Comparison of ENCODE assay signal across 24 mouse cellular contexts in genomic region chr3:129561853-129562252, GRCm38 (mm10). TPM values are rescaled to one million over a fixed set of nuclear protein-coding genes. Genes with fewer than 3 reads are reported as not detected.
A peak's percentile ranks its signal among the peaks of the same experiment; 100 is the strongest.
DNase-seq lines count a peak whose midpoint lies in the region; ATAC-seq and TF ChIP-seq lines count a peak whose summit lies in the region.
"Had no signal": no experiment of that assay in that cellular context is flagged by ENCODE, and none has a peak within 500 bp of the region (broad histone marks: within the 10 kb centered on the region; RNA-seq: fewer than 3 reads in every experiment).

No protein-coding gene starts in this region.

- H3K27me3 ChIP-seq in thymus, adult 2 months (ENCODE audit: control insufficient read depth, insufficient read depth, low read length): no peaks in the 10 kb centered on the region
- H3K27me3 ChIP-seq: forebrain, embryonic 13.5 days; heart, embryonic 12.5 days; heart, embryonic 15.5 days; hindbrain, embryonic 12.5 days; hindbrain, embryonic 15.5 days had no signal

- peaks cover 12% of the 10 kb centered on the region for H3K4me1 ChIP-seq in thymus, adult 2 months (replicated peaks; ENCODE audit: control insufficient read depth, insufficient read depth, low read length)
- H3K4me1 ChIP-seq: hindbrain, embryonic 12.5 days; hindbrain, embryonic 15.5 days had no signal

- DNase-seq in thymus, postnatal 14 days: peak; percentile 17
- no peak for DNase-seq in thymus, adult 2 months
- DNase-seq in induced T-regulatory cell, adult 2 months (ENCODE audit: low read depth): peak; percentile 68
- peak; percentile 21 to 30 for DNase-seq in natural killer cell, adult 2 months (ENCODE audit: low spot score in 2 of 2)
- no peak for DNase-seq in thymus, postnatal 4 days
- no peak for DNase-seq in urinary bladder, adult 18-20 months (ENCODE audit: low spot score in 2 of 2)
- DNase-seq: adrenal gland, postnatal 10 days; adrenal gland, postnatal 36 days; cerebellum, adult 18-20 months; cerebellum, adult 9-10 months; cerebellum, postnatal 14 days; gastrocnemius, postnatal 10 days; heart, adult 18-20 months; heart, postnatal 10 days; heart, postnatal 4 days had no signal

- no peak for TF ChIP-seq POLR2A in thymus, adult 2 months (IDR thresholded peaks at IDR 0.05; ENCODE audit: control insufficient read depth, extremely low read depth, insufficient read depth, low read length, poor library complexity)

- H3K27ac ChIP-seq in thymus, adult 2 months (ENCODE audit: control insufficient read depth, insufficient read depth, low read length): no peak overlapping the region
- H3K27ac ChIP-seq: forebrain, embryonic 10.5 days; forebrain, embryonic 13.5 days; heart, embryonic 15.5 days; hindbrain, embryonic 12.5 days; hindbrain, embryonic 15.5 days had no signal

- no peak overlapping the region for H3K4me3 ChIP-seq in thymus, adult 2 months (ENCODE audit: control insufficient read depth, insufficient read depth, low read length)
- H3K4me3 ChIP-seq: forebrain, embryonic 10.5 days; forebrain, embryonic 13.5 days; heart, embryonic 12.5 days; heart, embryonic 15.5 days; hindbrain, embryonic 12.5 days; hindbrain, embryonic 15.5 days had no signal

- peak; percentile 71 for ATAC-seq in CD4-positive, CD25-positive, alpha-beta regulatory T cell, adult 4 months
- ATAC-seq in megakaryocyte-erythroid progenitor cell, adult 5-6 weeks (replicated peaks; ENCODE audit: low FRiP score, low TSS enrichment, poor library complexity, severe bottlenecking): no peak
- ATAC-seq: forebrain, embryonic 13.5 days; forebrain, embryonic 16.5 days had no signal

- WGBS in thymus, adult 2 months: 27% methylated on average over 2 of the region's 2 CpGs

- H3K36me3 ChIP-seq in thymus, adult 2 months (ENCODE audit: control insufficient read depth, insufficient read depth, low read length): no peaks in the 10 kb centered on the region
- H3K36me3 ChIP-seq: heart, embryonic 12.5 days; heart, embryonic 15.5 days had no signal

- TF ChIP-seq CTCF in thymus, adult 2 months (IDR thresholded peaks at IDR 0.05; ENCODE audit: borderline replicate concordance, control insufficient read depth, extremely low read depth, insufficient read depth, low read length, poor library complexity): no peak

RNA-seq across cellular contexts. Expression of gene Elovl6, which starts 29.7 kb away (rescaled TPM):
- polyA plus RNA-seq in thymus, adult 2 months (2012; rRNA removed): 24.8 and 40.2 TPM in 2 replicates
- polyA plus RNA-seq in CD4-positive, CD25-positive, alpha-beta regulatory T cell, adult 4 months (2017; shearing (Covaris generic)): 10 to 100 TPM; 14.3 to 14.6 TPM
- total RNA-seq in megakaryocyte-erythroid progenitor cell, adult 5-6 weeks (2014; fragmentation: Nextera tagmentation): 13.0 and 19.4 TPM in 2 replicates
- 15.8 and 17.0 TPM in 2 replicates for total RNA-seq in megakaryocyte-erythroid progenitor cell, adult 5-6 weeks (2017)

Comparison
In these comparisons a context has a peak if more than half of its experiments do, and no peak if none do; other contexts are left out.
1. DNase-seq: peak in thymus, postnatal 14 days (single experiment), induced T-regulatory cell, adult 2 months (single experiment) and natural killer cell, adult 2 months (2 of 2); none in thymus, adult 2 months (single experiment), thymus, postnatal 4 days (single experiment) and urinary bladder, adult 18-20 months (0 of 2).